Mouse (Mus musculus) midbrain, embryonic 14.5 days (tissue): ENCODE measurements around the gene Gm49661. TPM values are rescaled to one million over a fixed set of nuclear protein-coding genes. Genes with fewer than 3 reads are reported as not detected.

ENCODE experiments used
- ATAC-seq: fragments of 200-750 bp; cut with Nextera tagmentation; 2 replicates; pipeline ENCODE4 v1.8.0; 2017; ENCODE audit warnings: moderate number of reproducible peaks, moderate library complexity; ENCODE audit not compliant: low FRiP score, low TSS enrichment
- DNase-seq: peaks from one replicate; pipeline ENCODE4 v3.0.0-alpha.2; 2015
- H3K27ac ChIP-seq: fragments of 300-500 bp; sonication (generic); replicated peaks from 2 replicates; pipeline ENCODE4 v1.5.1; 2014; ENCODE audit warnings: mild to moderate bottlenecking, low read depth, low read length, moderate library complexity
- H3K27me3 ChIP-seq: fragments of 300-500 bp; sonication (generic); 2 replicates; pipeline ENCODE4 v1.6.1; 2014; ENCODE audit warnings: low read length, control low read depth, mixed read lengths; ENCODE audit not compliant: control insufficient read depth, insufficient read depth
- H3K36me3 ChIP-seq: fragments of 300-500 bp; sonication (generic); 2 replicates; pipeline ENCODE4 v1.6.1; 2014; ENCODE audit warnings: low read length, control low read depth; ENCODE audit not compliant: control insufficient read depth, insufficient read depth
- H3K4me1 ChIP-seq: fragments of 300-500 bp; sonication (generic); 2 replicates; pipeline ENCODE4 v1.6.1; 2014; ENCODE audit warnings: mild to moderate bottlenecking, antibody characterized with exemption, low read length, control low read depth; ENCODE audit not compliant: control insufficient read depth, insufficient read depth
- H3K4me2 ChIP-seq: fragments of 300-500 bp; sonication (generic); 2 replicates; pipeline ENCODE4 v1.6.1; 2014; ENCODE audit warnings: mild to moderate bottlenecking, low read length, moderate library complexity
- H3K4me3 ChIP-seq: fragments of 300-500 bp; sonication (generic); replicated peaks from 2 replicates; pipeline ENCODE4 v1.5.1; 2014; ENCODE audit warnings: low read depth, low read length
- H3K9ac ChIP-seq: fragments of 300-500 bp; sonication (generic); replicated peaks from 2 replicates; pipeline ENCODE4 v1.6.1; 2014; ENCODE audit warnings: mild to moderate bottlenecking, low read length, moderate library complexity
- H3K9me3 ChIP-seq: fragments of 300-500 bp; sonication (generic); 2 replicates; pipeline ENCODE4 v1.6.1; 2016; ENCODE audit warnings: low read length, control low read depth, mixed read lengths; ENCODE audit not compliant: control insufficient read depth
- WGBS: fragments of 180-500 bp; shearing (Covaris S2); extraction: QIAGEN DNeasy Blood & Tissue Kit; methylation state at CpG from one replicate; pipeline ENCODE4 v1.1.7; 2014; 5-methylcytosine and 5-hydroxymethylcytosine counted together
- microRNA-seq: library from miRNA; unstranded; fragments of <30 nt; microRNA quantifications from one replicate; pipeline ENCODE4, GENCODE M21; 2016
- polyA plus RNA-seq: library from polyadenylated mRNA; unstranded; fragments of >200 nt; fragmentation: Nextera tagmentation; extraction: Ambion mirVana; gene quantifications from 2 replicates; pipeline ENCODE4 v1.2.1, GENCODE M21; 2014

Gene Gm49661
- polyA plus RNA-seq, 1 experiment from 2014 or later: not detected

DNA sequence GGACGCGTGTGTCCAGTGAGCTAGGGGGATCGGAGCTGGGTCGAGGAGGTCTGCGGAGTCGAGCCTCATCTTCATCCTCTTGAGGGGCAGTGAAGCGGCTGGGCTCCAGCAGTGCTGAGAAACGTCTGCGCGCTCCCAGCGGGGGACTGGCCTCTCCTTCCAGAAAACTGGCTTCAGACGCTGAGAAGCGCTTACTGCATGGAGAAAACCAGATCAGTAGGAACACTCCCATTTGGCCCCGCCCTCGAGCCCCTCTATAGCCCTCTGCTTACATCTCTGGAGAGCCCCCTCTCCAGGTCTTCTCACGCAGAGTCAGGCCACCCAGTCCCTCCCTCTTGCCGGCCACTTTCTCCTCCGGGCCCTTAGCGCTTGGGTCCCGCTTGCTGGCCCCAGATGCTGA, 51.5 kb downstream of the Gm49661 start:
- H3K4me2 ChIP-seq: no peak overlapping the region
- no peak overlapping the region for H3K9ac ChIP-seq
- H3K9me3 ChIP-seq: no peaks in the 10 kb centered on the region
- peaks cover 29% of the 10 kb centered on the region for H3K27me3 ChIP-seq
- H3K4me3 ChIP-seq: no peak overlapping the region
- WGBS: 30% methylated on average over 20 of the region's 20 CpGs
- DNase-seq (no peak), ATAC-seq (no peak)
- H3K36me3 ChIP-seq: peaks cover 95% of the 10 kb centered on the region
- no peak overlapping the region for H3K27ac ChIP-seq
- no peaks in the 10 kb centered on the region for H3K4me1 ChIP-seq

Small RNA genes within 50 kb of the gene (microRNA-seq; reads per million reads assigned to microRNA genes)
- not detected for gene Gm24197

Other genes with a start within 250 kb of the Gm49661 start
- 0.67 and 0.91 TPM in 2 replicates for gene G430095P16Rik, start 246.4 kb downstream of the Gm49661 start, polyA plus RNA-seq
- gene Nfix, start 169.1 kb downstream of the Gm49661 start, polyA plus RNA-seq: 45.9 and 49.8 TPM in 2 replicates
- gene Dand5, start 146.6 kb downstream of the Gm49661 start, polyA plus RNA-seq: 9.9 and 12.7 TPM in 2 replicates
- gene Gadd45gip1, start 137.9 kb downstream of the Gm49661 start, polyA plus RNA-seq: 32.7 and 35.8 TPM in 2 replicates
- 83.4 and 84.3 TPM in 2 replicates for gene Rad23a, start 128.8 kb downstream of the Gm49661 start, polyA plus RNA-seq
- gene Calr, start 122.5 kb downstream of the Gm49661 start, polyA plus RNA-seq: 434 and 525 TPM in 2 replicates
- 95.6 and 111 TPM in 2 replicates for gene Farsa, start 112.4 kb downstream of the Gm49661 start, polyA plus RNA-seq
- 17.4 and 27.4 TPM in 2 replicates for gene Syce2, start 97.3 kb downstream of the Gm49661 start, polyA plus RNA-seq
- gene Gcdh, start 75.5 kb downstream of the Gm49661 start, polyA plus RNA-seq: 22.4 and 25.9 TPM in 2 replicates
- 0.19 and 0.63 TPM in 2 replicates for gene Klf1, start 67.5 kb downstream of the Gm49661 start, polyA plus RNA-seq
- gene Dnase2a, start 60.9 kb downstream of the Gm49661 start, polyA plus RNA-seq: 4.0 and 5.4 TPM in 2 replicates
- 69.5 and 69.9 TPM in 2 replicates for gene Mast1, start 32.1 kb downstream of the Gm49661 start, polyA plus RNA-seq
- gene Rtbdn, start 22.4 kb downstream of the Gm49661 start, polyA plus RNA-seq: 0.99 and 1.4 TPM in 2 replicates
- gene Prdx2, start 154 bp upstream of the Gm49661 start, polyA plus RNA-seq: 1,531 and 1,588 TPM in 2 replicates
- 51.7 and 54.4 TPM in 2 replicates for gene Rnaseh2a, start 334 bp upstream of the Gm49661 start, polyA plus RNA-seq
- 4.3 and 5.7 TPM in 2 replicates for gene Junb, start 9.3 kb upstream of the Gm49661 start, polyA plus RNA-seq
- 25.8 and 31.4 TPM in 2 replicates for gene Hook2, start 21.2 kb upstream of the Gm49661 start, polyA plus RNA-seq
- not detected in 2 replicates for gene Best2, start 45.1 kb upstream of the Gm49661 start, polyA plus RNA-seq
- 130 and 155 TPM in 2 replicates for gene Asna1, start 55.8 kb upstream of the Gm49661 start, polyA plus RNA-seq
- 157 and 191 TPM in 2 replicates for gene Trir, start 57.4 kb upstream of the Gm49661 start, polyA plus RNA-seq
- 32.0 and 41.0 TPM in 2 replicates for gene Tnpo2, start 67.5 kb upstream of the Gm49661 start, polyA plus RNA-seq
- gene Fbxw9, start 90.6 kb upstream of the Gm49661 start, polyA plus RNA-seq: 65.0 and 80.9 TPM in 2 replicates
- gene Gm5741, start 98.5 kb upstream of the Gm49661 start, polyA plus RNA-seq: 1.7 TPM in 1 of 2 replicates, not detected in the other
- gene Dhps, start 102.3 kb upstream of the Gm49661 start, polyA plus RNA-seq: 88.8 and 95.8 TPM in 2 replicates
- gene Wdr83os, start 111.3 kb upstream of the Gm49661 start, polyA plus RNA-seq: 141 and 154 TPM in 2 replicates
- 53.9 and 58.2 TPM in 2 replicates for gene Wdr83, start 111.9 kb upstream of the Gm49661 start, polyA plus RNA-seq
- 13.3 and 17.2 TPM in 2 replicates for gene Man2b1, start 113.8 kb upstream of the Gm49661 start, polyA plus RNA-seq
- gene Zfp791, start 153.7 kb upstream of the Gm49661 start, polyA plus RNA-seq: 3.0 and 4.0 TPM in 2 replicates
- gene Cks1brt, start 182.5 kb upstream of the Gm49661 start, polyA plus RNA-seq: not detected in 2 replicates